Mouse (Mus musculus): ENCODE measurements around the gene Serpine2.

DNA sequence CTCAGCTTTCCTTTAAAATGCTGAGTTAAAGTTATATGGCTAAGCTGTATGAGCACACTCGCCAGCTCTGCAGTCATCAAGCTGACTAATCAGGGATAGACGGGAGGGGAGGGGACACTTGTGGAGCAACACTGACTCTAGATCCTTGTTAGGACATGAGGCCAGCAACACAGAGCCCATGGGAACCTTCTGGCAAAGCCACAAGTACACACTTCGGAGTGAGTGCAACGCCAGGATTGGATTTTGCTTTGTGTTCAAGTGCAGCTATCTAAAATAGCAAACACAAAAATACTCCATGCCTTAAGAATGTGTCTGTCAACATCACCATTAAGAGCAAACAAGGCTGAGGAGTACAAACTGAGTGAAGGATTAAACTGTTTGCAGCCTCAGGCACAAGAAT, 114.9 kb downstream of the Serpine2 start:
- TF ChIP-seq CTCF (IDR thresholded peaks at IDR 0.05 in 2 of 3, conservative IDR thresholded peaks at IDR 0.05 in 1 of 3; ENCODE audit: control insufficient read depth in 1 of 3, insufficient read depth in 1 of 3, low read depth in 2 of 3, low read length in 3 of 3, poor library complexity in 1 of 3, severe bottlenecking in 1 of 3), result no peak
- TF ChIP-seq MAX (IDR thresholded peaks at IDR 0.05; ENCODE audit: low read length), result no peak
- TF ChIP-seq POLR2AphosphoS2 (IDR thresholded peaks at IDR 0.05; ENCODE audit: low read length), result no peak
- no peak for TF ChIP-seq ZC3H11A (IDR thresholded peaks at IDR 0.05; ENCODE audit: low read depth, low read length)
- TF ChIP-seq POLR2A (IDR thresholded peaks at IDR 0.05; ENCODE audit: control insufficient read depth in 1 of 2, insufficient read depth in 1 of 2, low read depth in 1 of 2, low read length in 2 of 2, poor library complexity in 1 of 2), result no peak
- TF ChIP-seq ZMIZ1 (IDR thresholded peaks at IDR 0.05; ENCODE audit: low read depth, low read length), result no peak
- no peak for TF ChIP-seq EP300 (IDR thresholded peaks at IDR 0.05; ENCODE audit: low read depth in 1 of 2, low read length in 2 of 2)
- no peak for TF ChIP-seq MAFK (IDR thresholded peaks at IDR 0.05; ENCODE audit: borderline replicate concordance, low read depth, low read length)

Data from MEL (cell line).